Mouse (Mus musculus) T-helper 2 cell (primary cell): ENCODE results near the gene Nek10.

Source experiments
- in situ Hi-C: fragments of 300-600 bp; cut with MboI, MseI; formaldehyde crosslinking; loops from one replicate; pipeline ENCODE4 v1.15.1; 2025; ENCODE audit warnings: high pct_unique_total_duplicates

Nek10 gene

GRCm38 (mm10) chr14:14984710-14985647 lies 181.8 kb downstream of the Nek10 start:
- in situ Hi-C loops, result loop anchor here (5.0 kb wide), 1 partner anchor 123 kb away; no protein-coding TSS in a partner anchor

- in situ Hi-C loops, result loop anchor here (5.0 kb wide), 1 partner anchor 125 kb away; no protein-coding TSS in a partner anchor
These were observed 184.2 kb downstream of the Nek10 start for GRCm38 (mm10) chr14:14987403-14987802.

- in situ Hi-C loops, result no loop called here
These were observed 188.4 kb downstream of the Nek10 start for GRCm38 (mm10) chr14:14991642-14992041.

GRCm38 (mm10) chr14:15011408-15011807 lies 208.2 kb downstream of the Nek10 start:
- in situ Hi-C loops, result no loop called here

- in situ Hi-C loops, result no loop called here
These were observed 211.6 kb downstream of the Nek10 start for GRCm38 (mm10) chr14:15014799-15015198.

- in situ Hi-C loops, result loop anchor here (10.0 kb wide), 1 partner anchor 864 kb away; no protein-coding TSS in a partner anchor
These were observed 227.4 kb downstream of the Nek10 start for GRCm38 (mm10) chr14:15030626-15031025.

- in situ Hi-C loops, result loop anchor here (10.0 kb wide), 1 partner anchor 860 kb away; no protein-coding TSS in a partner anchor
These were observed 231.4 kb downstream of the Nek10 start for GRCm38 (mm10) chr14:15034638-15035037.

GRCm38 (mm10) chr14:15048186-15048585 lies 245.0 kb downstream of the Nek10 start:
- in situ Hi-C loops, result no loop called here

- in situ Hi-C loops, result no loop called here
These were observed 258.3 kb downstream of the Nek10 start for GRCm38 (mm10) chr14:15061496-15061895.
